Mouse (Mus musculus) mouse embryonic stem cell (cell line): ENCODE measurements around the gene Gm20388.

Source experiments
- in situ Hi-C, 2 experiments: fragments of 300-500 bp; cut with MboI; formaldehyde crosslinking; loops; 1 replicate in 1 of 2; 3 replicates in 1 of 2; pipeline ENCODE4 v1.14.3; 2019 to 2020; ENCODE audit warnings: low sequenced_read_pairs in 2 of 2, low pct_unique_long_range_greater_than_20kb in 1 of 2, mixed read lengths in 1 of 2; ENCODE audit not compliant: unreplicated experiment in 1 of 2

The Gm20388 gene

DNA sequence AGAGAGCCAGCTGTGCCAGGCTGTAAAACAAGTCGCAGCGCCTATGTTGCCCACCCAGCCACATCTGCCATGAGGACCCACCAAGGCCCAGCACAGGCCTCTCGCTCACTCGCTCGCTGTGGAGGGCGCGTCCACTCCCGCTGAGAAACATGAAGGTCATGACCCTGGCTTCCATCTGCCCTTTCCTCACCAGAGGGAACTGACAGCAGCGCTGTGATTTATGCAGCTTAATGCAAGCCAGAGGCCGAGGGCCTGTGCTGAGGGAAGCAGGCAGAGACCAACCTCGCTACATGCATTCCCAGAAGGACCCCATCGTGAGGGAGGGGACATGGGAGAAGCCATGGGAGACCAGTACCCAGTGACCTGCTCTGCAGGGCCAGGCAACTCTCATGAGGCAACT lies 1029.6 kb downstream of the Gm20388 start:
- in situ Hi-C loops, result no loop called here

- in situ Hi-C loops, result no loop called here
Observed at GRCm38 (mm10) chr8:120947240-120947639, 1036.6 kb downstream of the Gm20388 start.

DNA sequence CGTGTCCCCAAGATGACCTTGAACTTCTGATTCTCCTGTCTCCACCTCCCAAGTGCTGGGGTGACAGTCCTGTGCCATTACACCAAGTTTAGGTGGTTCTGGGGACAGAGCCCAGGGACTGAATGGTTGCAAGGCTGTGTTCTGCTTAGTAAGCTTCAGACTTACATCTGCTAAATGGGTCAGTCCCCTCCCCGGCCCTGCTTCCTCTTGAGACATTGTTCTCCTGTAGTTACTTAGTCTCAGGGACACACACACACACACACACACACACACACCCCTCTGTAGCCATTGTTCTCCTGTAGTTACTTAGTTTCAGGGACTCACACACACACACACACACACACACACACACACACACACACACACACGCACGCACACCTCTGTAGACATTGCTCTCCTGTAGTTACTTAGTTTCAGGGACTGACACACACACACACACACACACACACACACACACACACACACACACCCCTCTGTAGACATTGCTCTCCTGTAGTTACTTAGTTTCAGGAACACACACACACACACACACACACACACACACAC lies 1037.5 kb downstream of the Gm20388 start:
- in situ Hi-C loops, result no loop called here

- in situ Hi-C loops, result no loop called here
Observed at GRCm38 (mm10) chr8:120948620-120949491, 1038.2 kb downstream of the Gm20388 start.

GRCm38 (mm10) chr8:120950674-120951218 lies 1040.1 kb downstream of the Gm20388 start:
- in situ Hi-C loops, result no loop called here

- in situ Hi-C loops, result no loop called here
Observed at GRCm38 (mm10) chr8:120959470-120959891, 1048.8 kb downstream of the Gm20388 start.

DNA sequence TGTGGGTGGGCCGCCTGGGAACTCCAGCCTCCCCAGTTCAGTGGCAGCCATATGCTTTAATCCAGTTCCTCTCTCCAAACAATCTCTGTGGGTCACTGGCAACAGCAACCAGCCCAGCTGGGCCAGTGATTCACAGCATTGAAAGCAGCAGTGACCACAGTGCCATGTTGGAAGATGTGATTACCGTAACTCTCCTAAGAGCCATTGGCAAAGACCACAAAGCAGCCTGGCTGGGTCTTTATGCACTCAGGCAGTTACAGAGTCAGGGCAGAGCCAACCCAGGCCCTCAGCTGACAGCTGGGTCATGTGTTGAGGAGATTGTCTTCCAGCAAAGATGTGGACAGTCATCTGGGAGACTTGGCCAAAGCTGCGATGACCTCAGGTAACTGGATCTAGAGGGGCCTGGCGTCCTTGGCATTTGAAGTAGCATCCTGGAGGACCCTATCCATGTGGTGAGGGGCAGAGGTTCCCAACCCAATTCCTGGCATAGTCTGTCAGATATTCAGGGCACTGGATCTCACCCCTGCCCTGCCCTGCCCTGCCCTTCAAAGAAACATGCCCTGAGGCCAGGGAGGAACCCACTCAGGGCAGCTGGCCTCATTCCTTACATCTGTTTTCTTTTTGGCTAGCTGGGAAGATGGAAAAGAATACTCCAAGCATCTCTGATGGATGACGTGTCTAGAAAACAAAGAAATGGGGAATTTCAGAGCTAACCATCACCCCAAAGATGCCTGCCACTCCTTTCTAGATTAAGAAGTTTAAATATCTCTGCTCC lies 1052.2 kb downstream of the Gm20388 start:
- in situ Hi-C loops, result no loop called here

DNA sequence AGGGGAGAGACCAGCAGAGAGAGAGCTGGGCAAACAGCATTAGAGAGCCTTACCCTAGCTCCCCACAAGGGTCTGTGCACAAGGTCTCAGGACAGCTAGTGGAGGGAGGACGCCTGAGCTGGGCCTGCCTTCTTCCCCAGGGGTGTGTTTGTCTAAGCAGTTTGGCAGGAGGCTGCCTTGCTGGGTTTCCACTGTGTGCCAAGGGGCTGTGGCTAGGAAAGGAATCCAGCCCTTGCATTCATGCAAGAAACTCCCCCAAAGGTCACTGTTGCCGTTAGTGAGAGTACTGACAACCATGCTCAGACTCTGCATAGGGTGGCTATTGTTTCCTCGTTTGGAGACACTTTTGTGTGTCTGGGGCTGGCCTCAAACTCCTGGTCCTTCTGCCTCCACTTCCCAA lies 1055.9 kb downstream of the Gm20388 start:
- in situ Hi-C loops, result no loop called here

GRCm38 (mm10) chr8:120968308-120968707 lies 1057.7 kb downstream of the Gm20388 start:
- in situ Hi-C loops, result no loop called here

DNA sequence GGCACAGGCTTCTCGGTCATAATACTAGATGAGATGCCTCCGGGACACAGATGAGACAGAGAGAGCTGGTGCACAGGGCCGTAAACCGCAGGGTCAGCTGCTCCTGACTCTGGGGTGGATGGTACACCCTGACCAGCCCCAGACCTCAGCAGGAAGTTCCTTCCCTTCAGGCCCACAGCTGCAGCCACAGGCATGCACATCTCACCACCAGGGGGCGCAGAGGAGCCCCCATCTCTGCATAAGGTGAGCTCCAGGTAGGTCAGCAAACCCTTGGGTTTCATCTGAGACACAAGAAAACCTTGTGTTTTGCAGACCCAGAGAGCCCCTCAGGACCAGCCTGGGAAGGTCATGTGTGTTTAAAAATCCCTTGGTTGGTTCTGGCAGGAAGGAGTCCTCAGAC lies 1059.7 kb downstream of the Gm20388 start:
- in situ Hi-C loops, result no loop called here

DNA sequence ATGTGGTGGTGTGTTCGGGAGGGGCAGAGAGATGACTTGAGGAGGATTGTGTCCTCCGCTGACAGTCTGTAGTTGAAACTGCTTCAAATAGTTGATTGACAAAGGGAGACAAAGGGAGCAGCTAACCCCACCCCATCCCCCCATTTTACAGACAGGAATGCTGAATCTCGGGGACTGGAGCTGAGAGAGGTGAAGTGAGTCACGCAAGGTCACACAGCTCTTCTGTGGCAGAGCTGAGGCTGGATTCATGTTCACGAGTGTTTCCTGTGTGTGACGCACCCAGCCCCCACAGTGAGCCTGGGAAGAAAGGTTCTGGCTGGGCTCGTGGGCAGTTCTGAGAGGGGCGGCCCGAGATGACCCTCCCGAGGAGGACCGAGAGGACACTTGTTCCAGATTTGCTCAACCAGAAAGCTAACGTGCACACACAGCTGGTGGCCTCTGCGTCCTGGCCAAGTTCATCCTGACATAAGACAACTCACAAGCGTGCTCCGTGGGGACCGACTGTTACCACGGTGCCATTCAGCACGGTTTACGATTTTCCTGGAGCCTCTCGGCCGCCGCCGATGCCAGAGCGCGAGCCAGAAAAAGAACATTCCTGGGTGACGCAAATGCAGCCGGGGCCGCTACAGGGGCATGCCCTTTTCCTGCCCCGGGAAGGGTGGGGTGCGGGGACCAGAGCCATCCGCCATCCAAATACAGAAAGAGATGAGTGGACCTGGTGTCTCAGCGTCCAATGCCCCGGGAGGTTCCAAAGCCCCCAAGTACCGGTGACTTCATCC lies 1061.2 kb downstream of the Gm20388 start:
- in situ Hi-C loops, result no loop called here

DNA sequence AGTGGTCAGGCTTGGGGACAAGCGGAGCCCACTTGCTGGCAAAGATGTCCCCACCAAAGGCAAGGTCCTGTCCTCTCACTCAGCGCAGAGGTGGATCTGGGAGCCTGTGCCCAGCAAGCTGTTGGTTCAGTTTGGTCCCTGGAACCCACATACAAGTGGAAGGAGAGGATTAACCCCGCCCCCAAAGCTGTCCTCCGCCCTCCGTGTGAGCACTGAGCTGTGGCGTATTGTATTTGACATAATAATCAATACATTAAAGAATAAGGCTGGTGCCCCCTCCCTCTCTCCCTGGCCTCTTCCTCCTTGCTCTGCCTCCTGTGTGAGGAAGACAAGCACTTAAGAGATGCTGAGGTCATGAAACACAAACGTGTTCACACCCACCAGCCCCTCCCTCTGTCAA lies 1062.4 kb downstream of the Gm20388 start:
- in situ Hi-C loops, result no loop called here

DNA sequence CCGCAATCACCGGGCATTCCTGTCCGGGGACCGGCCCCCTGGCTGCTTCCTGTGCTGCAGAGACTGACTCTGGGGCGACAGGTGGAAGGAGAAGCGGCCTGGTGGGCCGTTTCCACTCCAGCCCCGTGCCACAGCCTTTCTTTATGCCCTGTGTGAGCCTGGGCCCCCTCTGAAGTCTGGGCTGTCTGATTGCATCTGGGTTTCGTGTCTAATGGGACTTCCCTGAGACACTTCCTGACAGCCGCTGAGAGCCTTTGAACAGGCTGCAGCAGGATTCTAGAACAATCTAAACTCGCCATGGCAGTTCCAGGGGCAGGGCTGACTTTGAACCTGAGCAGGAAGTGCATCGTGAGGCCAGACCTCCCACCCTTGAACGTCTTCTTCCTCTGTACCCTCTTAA lies 1066.5 kb downstream of the Gm20388 start:
- in situ Hi-C loops, result no loop called here

GRCm38 (mm10) chr8:120979210-120979609 lies 1068.6 kb downstream of the Gm20388 start:
- in situ Hi-C loops, result no loop called here

DNA sequence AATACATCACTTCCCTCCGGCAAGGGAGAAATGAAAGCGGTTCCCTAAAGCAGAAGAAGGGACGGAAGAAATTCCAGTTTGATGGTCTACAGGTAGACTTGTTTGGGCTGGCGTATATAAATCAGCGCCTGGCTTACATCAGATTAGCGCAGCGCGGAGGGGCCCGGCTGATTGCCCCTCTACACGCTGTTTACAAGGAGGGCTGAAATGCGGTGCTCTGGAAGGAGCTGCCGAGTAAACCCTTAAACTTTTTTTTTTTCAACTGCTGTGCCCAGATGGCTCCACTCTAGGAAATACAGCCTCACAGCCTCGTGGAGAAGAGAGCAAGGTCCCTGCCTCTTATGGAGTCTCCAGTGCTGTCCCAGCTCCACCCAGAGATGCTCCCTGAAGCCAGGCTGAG lies 1070.3 kb downstream of the Gm20388 start:
- in situ Hi-C loops, result no loop called here

GRCm38 (mm10) chr8:120984888-120985287 lies 1074.2 kb downstream of the Gm20388 start:
- in situ Hi-C loops, result no loop called here

DNA sequence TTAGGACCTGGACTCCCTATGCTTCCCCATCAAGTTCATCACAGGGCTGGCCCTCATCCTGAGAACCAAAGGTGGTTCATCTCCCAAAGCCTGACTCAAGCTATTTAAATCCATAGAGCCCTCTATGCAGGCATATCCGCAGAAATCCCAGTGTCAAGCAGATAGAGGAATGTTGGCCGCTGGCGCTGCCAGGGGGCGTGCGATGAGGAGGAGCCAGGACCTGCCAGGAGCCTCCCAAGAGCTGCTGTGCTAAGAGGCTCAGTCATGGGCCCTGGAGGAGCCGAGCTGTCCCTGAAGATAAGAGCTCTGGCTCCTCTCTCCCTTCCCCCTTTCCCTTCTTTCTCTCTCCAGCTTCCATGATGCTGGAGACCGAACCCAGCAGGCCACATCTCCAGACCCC lies 1075.4 kb downstream of the Gm20388 start:
- in situ Hi-C loops, result no loop called here

DNA sequence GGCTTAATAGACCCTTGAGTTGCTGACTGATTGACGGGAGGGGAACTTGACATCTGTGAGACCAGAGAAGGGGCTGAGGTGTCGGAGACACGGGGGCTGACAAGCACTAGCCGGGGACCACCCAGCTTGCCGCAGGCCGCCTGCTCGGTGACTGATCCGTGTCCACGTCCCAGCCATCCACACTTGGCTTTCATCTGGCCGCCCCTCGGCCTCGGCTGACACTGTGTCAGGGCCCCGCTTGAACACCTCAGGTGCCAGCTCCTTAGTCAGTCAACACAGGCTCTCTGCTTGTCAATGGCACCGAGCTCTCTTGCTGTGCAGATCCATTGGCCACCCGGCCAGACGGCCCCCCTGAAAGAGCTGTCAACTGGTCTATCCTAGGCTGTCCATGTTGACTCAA lies 1083.1 kb downstream of the Gm20388 start:
- in situ Hi-C loops, result no loop called here
